Mouse (Mus musculus): ENCODE data around the gene Cds2.

GRCm38 (mm10) chr2:132264266-132264710, 1.3 kb downstream of the Cds2 start:
- TF ChIP-seq CTCF (IDR thresholded peaks at IDR 0.05; ENCODE audit: low read depth, low read length) (no peak), POLR2A (IDR thresholded peaks at IDR 0.05; ENCODE audit: extremely low read depth, insufficient read depth, low read length) (no peak)
